Mouse (Mus musculus): Measurements from ENCODE around the gene Foxo4. TPM values are rescaled to one million over a fixed set of nuclear protein-coding genes. Genes with fewer than 3 reads are reported as not detected.

The Foxo4 gene
- polyA plus RNA-seq, 1 experiment: 20.0 TPM

DNA sequence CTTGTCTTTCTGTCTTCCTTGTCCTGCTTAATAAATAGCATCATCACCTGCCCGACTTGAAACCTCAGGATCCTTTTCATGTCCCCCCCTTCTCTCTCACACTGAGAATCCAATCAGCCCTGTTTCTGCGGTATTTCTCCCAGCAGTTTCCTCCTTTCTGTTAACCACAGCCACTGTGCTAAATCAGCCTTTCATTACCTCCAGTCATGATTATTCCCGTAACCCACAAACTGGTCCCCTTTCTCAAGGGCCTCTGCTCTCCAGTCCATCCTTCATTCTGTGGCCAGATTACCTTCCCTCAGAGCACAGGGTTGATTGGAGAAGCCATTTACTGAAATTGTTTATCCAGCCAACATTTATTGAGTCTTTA is 14.4 kb downstream of the Foxo4 start, which contains the start of gene Gm20489:
Gm20489 (minus strand) TSS at position 269 of the 370 bp plus-strand sequence.
- no peak within 1 kb of the TSS for H3ac ChIP-seq (ENCODE audit: control insufficient read depth, insufficient read length)
- H3K79me2 ChIP-seq (ENCODE audit: control insufficient read depth, insufficient read depth): no peaks in the 10 kb centered on the region
- no peak for TF ChIP-seq TCF3 (IDR thresholded peaks at IDR 0.05; ENCODE audit: insufficient read length, low read depth)
- TF ChIP-seq POLR2A (IDR thresholded peaks at IDR 0.05; ENCODE audit: insufficient read length, low read depth): no peak
- no peak for TF ChIP-seq MAX (IDR thresholded peaks at IDR 0.05; ENCODE audit: low read depth)
- TF ChIP-seq MYOG (IDR thresholded peaks at IDR 0.05; ENCODE audit: control insufficient read depth in 1 of 3, insufficient read depth in 1 of 3, insufficient read length in 2 of 3, low read depth in 2 of 3): no peak
- no peak for TF ChIP-seq E2F4 (IDR thresholded peaks at IDR 0.05; ENCODE audit: insufficient read depth)
- TF ChIP-seq REST (IDR thresholded peaks at IDR 0.05; ENCODE audit: insufficient read depth, insufficient read length): no peak
- no peak for TF ChIP-seq USF1 (IDR thresholded peaks at IDR 0.05; ENCODE audit: low read depth)
- no peak for TF ChIP-seq POLR2AphosphoS2 (IDR thresholded peaks at IDR 0.05; ENCODE audit: insufficient read length, low read depth)
- TF ChIP-seq TCF12 (IDR thresholded peaks at IDR 0.05; ENCODE audit: insufficient read depth, poor library complexity, severe bottlenecking): no peak
- H3K4me3 ChIP-seq: no peak within 1 kb of the TSS
- peak within 1 kb of the TSS; percentile 12 for H3K4me2 ChIP-seq (ENCODE audit: low read depth)
- no peaks in the 10 kb centered on the region for H3K36me3 ChIP-seq (ENCODE audit: control insufficient read depth, insufficient read depth)
- no peaks in the 10 kb centered on the region for H3K27me3 ChIP-seq (ENCODE audit: control insufficient read depth, insufficient read depth, insufficient read length)

DNA sequence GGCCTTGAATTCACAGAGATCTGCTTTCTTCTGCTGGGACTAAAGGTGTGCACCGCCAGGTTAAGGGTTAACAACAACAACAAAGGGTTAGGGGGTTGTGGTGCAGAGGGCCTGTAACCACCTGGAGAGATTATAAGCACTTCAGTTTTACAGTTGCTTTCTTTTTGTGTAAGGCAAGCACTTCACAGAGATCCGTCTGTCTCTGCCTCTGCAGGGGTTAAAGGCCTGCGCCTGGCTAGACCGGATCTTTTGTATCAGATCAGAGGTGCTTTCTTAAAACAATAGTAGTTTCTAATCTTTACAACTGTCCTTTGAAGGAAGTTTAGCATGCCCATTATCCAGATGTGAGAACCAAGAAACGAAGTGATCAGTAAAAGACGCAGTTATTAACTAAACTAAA is 19.1 kb downstream of the Foxo4 start:
- peak overlapping the region; percentile 46 for H3K4me3 ChIP-seq
- no peak for TF ChIP-seq E2F4 (IDR thresholded peaks at IDR 0.05; ENCODE audit: insufficient read depth)
- TF ChIP-seq MYOD1 (IDR thresholded peaks at IDR 0.05; ENCODE audit: control insufficient read depth in 1 of 3, insufficient read length in 2 of 3, low read depth in 2 of 3): no peak
- no peak for TF ChIP-seq REST (IDR thresholded peaks at IDR 0.05; ENCODE audit: insufficient read depth, insufficient read length)
- no peak for TF ChIP-seq POLR2AphosphoS2 (IDR thresholded peaks at IDR 0.05; ENCODE audit: insufficient read length, low read depth)
- no peak for TF ChIP-seq CEBPB (IDR thresholded peaks at IDR 0.05; ENCODE audit: insufficient read depth, poor library complexity, severe bottlenecking)
- no peak for TF ChIP-seq SRF (IDR thresholded peaks at IDR 0.05; ENCODE audit: control insufficient read depth, insufficient read length, low read depth)
- TF ChIP-seq TCF12 (IDR thresholded peaks at IDR 0.05; ENCODE audit: insufficient read depth, poor library complexity, severe bottlenecking): no peak
- TF ChIP-seq POLR2A (IDR thresholded peaks at IDR 0.05; ENCODE audit: insufficient read length, low read depth): no peak
- TF ChIP-seq TCF3 (IDR thresholded peaks at IDR 0.05; ENCODE audit: insufficient read length, low read depth): no peak
- peak overlapping the region; percentile 55 for H3K4me2 ChIP-seq (ENCODE audit: low read depth)
- H3K36me3 ChIP-seq (ENCODE audit: control insufficient read depth, insufficient read depth): no peaks in the 10 kb centered on the region
- H3K27me3 ChIP-seq (ENCODE audit: control insufficient read depth, insufficient read depth, insufficient read length): no peaks in the 10 kb centered on the region
- no peak overlapping the region for H3ac ChIP-seq (ENCODE audit: control insufficient read depth, insufficient read length)
- H3K79me2 ChIP-seq (ENCODE audit: control insufficient read depth, insufficient read depth): no peaks in the 10 kb centered on the region

DNA sequence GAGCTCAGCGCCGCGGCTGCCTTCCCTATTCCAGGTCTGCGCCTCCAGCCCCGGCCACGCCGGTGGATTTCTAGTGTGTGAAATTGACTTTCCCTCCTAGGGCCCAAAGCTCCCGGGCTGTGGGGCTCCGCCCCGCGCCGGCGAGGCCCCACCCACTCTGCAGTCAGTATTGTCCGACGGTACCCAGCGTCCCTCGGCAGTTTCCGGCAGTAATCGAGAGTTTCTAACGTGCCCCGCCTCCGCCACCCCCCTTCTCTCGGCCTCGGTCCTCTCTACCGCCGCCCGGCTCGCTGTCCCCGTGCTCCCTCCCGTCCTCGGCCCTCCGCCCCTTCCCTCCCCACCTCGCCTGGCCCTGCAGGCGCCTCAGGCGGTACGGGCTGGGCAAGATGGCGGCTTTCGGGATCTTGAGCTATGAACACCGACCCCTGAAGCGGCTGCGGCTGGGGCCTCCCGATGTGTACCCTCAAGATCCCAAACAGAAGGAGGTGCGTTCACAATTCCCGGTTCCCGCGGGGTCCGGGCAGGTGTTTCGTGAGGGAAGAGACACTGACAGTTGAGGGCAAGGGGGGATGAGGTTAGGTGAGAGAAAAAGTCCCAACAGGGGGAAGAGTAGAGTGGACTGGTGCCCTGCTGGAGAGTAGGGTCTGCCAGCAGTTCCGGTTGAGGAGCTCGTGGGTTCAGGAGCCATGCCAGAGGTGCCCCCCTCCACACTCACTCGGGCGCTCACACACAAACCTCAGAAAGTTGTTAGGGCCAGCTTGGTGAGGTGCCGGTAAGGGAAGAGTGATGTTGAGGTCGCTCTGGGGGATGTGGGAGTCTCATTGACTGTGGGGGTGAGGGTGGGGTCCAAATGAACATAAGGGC is 19.8 kb downstream of the Foxo4 start, which contains the start of gene Med12:
Med12 (plus strand) TSS at position 156 of the 864 bp plus-strand sequence.
- no peaks in the 10 kb centered on the region for H3K36me3 ChIP-seq (ENCODE audit: control insufficient read depth, insufficient read depth)
- no peaks in the 10 kb centered on the region for H3K79me2 ChIP-seq (ENCODE audit: control insufficient read depth, insufficient read depth)
- H3K4me3 ChIP-seq: peak within 1 kb of the TSS; percentile 46
- peak within 1 kb of the TSS; percentile 64 for H3K4me2 ChIP-seq (ENCODE audit: low read depth)
- peak within 1 kb of the TSS; percentile 19 for H3ac ChIP-seq (ENCODE audit: control insufficient read depth, insufficient read length)
- TF ChIP-seq POLR2AphosphoS2 (IDR thresholded peaks at IDR 0.05; ENCODE audit: insufficient read length, low read depth) (peak; percentile 45), POLR2A (IDR thresholded peaks at IDR 0.05; ENCODE audit: insufficient read length, low read depth) (peak; percentile 61), REST (IDR thresholded peaks at IDR 0.05; ENCODE audit: insufficient read depth, insufficient read length) (no peak), E2F4 (IDR thresholded peaks at IDR 0.05; ENCODE audit: insufficient read depth) (peak; percentile 40), TCF12 (IDR thresholded peaks at IDR 0.05; ENCODE audit: insufficient read depth, poor library complexity, severe bottlenecking) (no peak)
- H3K27me3 ChIP-seq (ENCODE audit: control insufficient read depth, insufficient read depth, insufficient read length): no peaks in the 10 kb centered on the region

DNA sequence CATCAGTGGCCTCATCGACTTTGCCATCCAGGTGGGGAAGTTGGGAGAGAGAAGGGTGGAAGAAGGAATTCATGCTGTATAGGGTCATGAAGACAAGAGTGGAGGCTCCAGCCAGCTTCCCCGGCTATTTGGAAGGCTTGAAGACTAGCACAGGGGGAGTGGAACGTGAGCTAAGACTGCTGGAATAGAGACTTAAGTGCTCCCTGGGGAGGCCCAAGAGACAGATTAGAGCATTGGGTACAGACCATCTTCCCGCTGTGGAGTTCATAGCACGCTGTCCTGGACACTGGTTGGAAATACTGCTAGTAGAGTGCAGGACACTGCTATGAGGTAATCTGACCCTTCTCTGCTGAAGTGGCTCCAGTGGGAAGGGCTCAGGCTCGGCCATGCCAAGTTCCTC is 28.5 kb downstream of the Foxo4 start:
- TF ChIP-seq SRF (IDR thresholded peaks at IDR 0.05; ENCODE audit: control insufficient read depth, insufficient read length, low read depth) (no peak), TCF12 (IDR thresholded peaks at IDR 0.05; ENCODE audit: insufficient read depth, poor library complexity, severe bottlenecking) (no peak), MYOG (IDR thresholded peaks at IDR 0.05; ENCODE audit: control insufficient read depth in 1 of 3, insufficient read depth in 1 of 3, insufficient read length in 2 of 3, low read depth in 2 of 3) (no peak), E2F4 (IDR thresholded peaks at IDR 0.05; ENCODE audit: insufficient read depth) (no peak), POLR2A (IDR thresholded peaks at IDR 0.05; ENCODE audit: insufficient read length, low read depth) (no peak), TCF3 (IDR thresholded peaks at IDR 0.05; ENCODE audit: insufficient read length, low read depth) (no peak), MAX (IDR thresholded peaks at IDR 0.05; ENCODE audit: low read depth) (no peak), USF1 (IDR thresholded peaks at IDR 0.05; ENCODE audit: low read depth) (no peak), REST (IDR thresholded peaks at IDR 0.05; ENCODE audit: insufficient read depth, insufficient read length) (no peak), MYOD1 (IDR thresholded peaks at IDR 0.05; ENCODE audit: control insufficient read depth in 1 of 3, insufficient read length in 2 of 3, low read depth in 2 of 3) (no peak), POLR2AphosphoS2 (IDR thresholded peaks at IDR 0.05; ENCODE audit: insufficient read length, low read depth) (no peak), CEBPB (IDR thresholded peaks at IDR 0.05; ENCODE audit: insufficient read depth, poor library complexity, severe bottlenecking) (no peak)
- Histone ChIP-seq H3K79me2 (ENCODE audit: control insufficient read depth, insufficient read depth) (no peaks in the 10 kb centered on the region), H3K36me3 (ENCODE audit: control insufficient read depth, insufficient read depth) (peaks cover 5% of the 10 kb centered on the region), H3ac (ENCODE audit: control insufficient read depth, insufficient read length) (no peak overlapping the region), H3K4me3 (no peak overlapping the region), H3K27me3 (ENCODE audit: control insufficient read depth, insufficient read depth, insufficient read length) (no peaks in the 10 kb centered on the region), H3K4me2 (ENCODE audit: low read depth) (no peak overlapping the region)
